Mouse (Mus musculus) G1E (cell line): ENCODE results near the gene Eomes. TPM values are rescaled to one million over a fixed set of nuclear protein-coding genes. Genes with fewer than 3 reads are reported as not detected.

Source experiments
- ATAC-seq: 2 replicates; pipeline ENCODE4 v1.8.0; 2016; ENCODE audit warnings: mild to moderate bottlenecking; ENCODE audit not compliant: insufficient number of reproducible peaks, poor library complexity, low FRiP score, severe bottlenecking; ENCODE audit errors: extremely low read depth
- DNase-seq: peaks from one replicate; pipeline ENCODE4 v3.0.0; 2012; ENCODE audit warnings: low spot score
- H3K27me3 ChIP-seq: 2 replicates; pipeline ENCODE4 v1.6.1; 2012; ENCODE audit warnings: mild to moderate bottlenecking, low read length, inconsistent platforms; ENCODE audit not compliant: insufficient read depth
- H3K36me3 ChIP-seq: replicated peaks from 2 replicates; pipeline ENCODE3; 2012; ENCODE audit warnings: mild to moderate bottlenecking, inconsistent platforms
- H3K4me1 ChIP-seq: 2 replicates; pipeline ENCODE4 v1.6.1; 2012; ENCODE audit warnings: low read depth, low read length, inconsistent platforms, mixed read lengths; ENCODE audit not compliant: insufficient read depth
- H3K4me3 ChIP-seq: 2 replicates; pipeline ENCODE4 v1.5.1; 2012; ENCODE audit warnings: low read depth, mild to moderate bottlenecking, inconsistent platforms, low read length, moderate library complexity, mixed read lengths
- H3K9me3 ChIP-seq: replicated peaks from 2 replicates; pipeline ENCODE4 v1.6.1; 2012; ENCODE audit warnings: inconsistent platforms
- CTCF ChIP-seq: IDR thresholded peaks from 2 replicates; pipeline ENCODE4 v1.5.1; 2012; ENCODE audit warnings: low read depth, low read length, inconsistent platforms, mixed read lengths
- GATA1 ChIP-seq: IDR thresholded peaks from 2 replicates; pipeline ENCODE4 v1.6.1; 2012; ENCODE audit warnings: borderline replicate concordance, low read length, inconsistent platforms, mixed read lengths
- GATA2 ChIP-seq: IDR thresholded peaks from 2 replicates; pipeline ENCODE4 v1.6.1; 2012; ENCODE audit warnings: low read depth, low read length, inconsistent platforms, borderline replicate concordance
- POLR2AphosphoS5 ChIP-seq: IDR thresholded peaks from 2 replicates; pipeline ENCODE4 v1.6.1; 2012; ENCODE audit warnings: low read depth, low read length, inconsistent platforms; ENCODE audit not compliant: insufficient replicate concordance
- TAL1 ChIP-seq: conservative IDR thresholded peaks from 2 replicates; pipeline ENCODE4 v1.6.1; 2012; ENCODE audit warnings: low read depth, low read length, inconsistent platforms, mixed read lengths
- polyA plus RNA-seq: library from polyadenylated mRNA; stranded (reverse); fragments of >175 nt; gene quantifications from 2 replicates; pipeline ENCODE4 v1.2.3, GENCODE M21; 2012
- total RNA-seq, 2 experiments: library from RNA; stranded (forward) in 1 of 2; stranded (reverse) in 1 of 2; fragments of 200-1000 nt in 1 of 2; fragments of >200 nt in 1 of 2; fragmentation: Nextera tagmentation in 1 of 2; gene quantifications; 2 replicates each; pipeline ENCODE4 v1.2.3; 2014 to 2017

Gene Eomes
- not detected in 2 replicates for total RNA-seq (2014; fragmentation: Nextera tagmentation)
- 0.05 TPM in 1 of 2 replicates, not detected in the other for total RNA-seq (2017)
- polyA plus RNA-seq, result not detected in 2 replicates

GRCm38 (mm10) chr9:118477961-118478360, at the start of gene Eomes:
Gene Eomes (plus strand): TSS chr9:118478212.
- no peaks in the 10 kb centered on the region for H3K36me3 ChIP-seq
- H3K9me3 ChIP-seq, result peaks cover 33% of the 10 kb centered on the region
- TF ChIP-seq CTCF, result no peak
- no peak for TF ChIP-seq TAL1
- TF ChIP-seq GATA2, result no peak
- no peak for TF ChIP-seq GATA1
- no peak for TF ChIP-seq POLR2AphosphoS5
- no peaks in the 10 kb centered on the region for H3K27me3 ChIP-seq
- ATAC-seq (no peak), DNase-seq (no peak)
- no peaks in the 10 kb centered on the region for H3K4me1 ChIP-seq
- no peak within 1 kb of the TSS; the same call in 1 of the 2 replicates for H3K4me3 ChIP-seq

GRCm38 (mm10) chr9:118444809-118445208, 33.2 kb upstream of the Eomes start:
- Histone ChIP-seq H3K36me3 (no peaks in the 10 kb centered on the region), H3K4me1 (no peaks in the 10 kb centered on the region), H3K9me3 (peaks cover 54% of the 10 kb centered on the region), H3K4me3 (no peak overlapping the region), H3K27me3 (no peaks in the 10 kb centered on the region)
- DNase-seq (no peak), ATAC-seq (no peak)
- TF ChIP-seq CTCF (no peak), TAL1 (no peak), GATA2 (no peak), POLR2AphosphoS5 (no peak)

GRCm38 (mm10) chr9:118449336-118449735, 28.7 kb upstream of the Eomes start:
- TF ChIP-seq CTCF, result no peak
- TF ChIP-seq GATA1, result no peak
- no peak for TF ChIP-seq TAL1
- TF ChIP-seq GATA2, result no peak
- no peak for TF ChIP-seq POLR2AphosphoS5
- DNase-seq (no peak), ATAC-seq (no peak)
- Histone ChIP-seq H3K4me1 (no peaks in the 10 kb centered on the region), H3K27me3 (no peaks in the 10 kb centered on the region), H3K4me3 (no peak overlapping the region), H3K36me3 (no peaks in the 10 kb centered on the region), H3K9me3 (peaks cover 33% of the 10 kb centered on the region)

GRCm38 (mm10) chr9:118453427-118453826, 24.6 kb upstream of the Eomes start:
- TF ChIP-seq CTCF, result no peak
- TF ChIP-seq GATA2, result no peak
- H3K9me3 ChIP-seq, result peaks cover 26% of the 10 kb centered on the region
- H3K4me3 ChIP-seq, result no peak overlapping the region
- ATAC-seq (no peak), DNase-seq (no peak)
- H3K4me1 ChIP-seq, result no peaks in the 10 kb centered on the region
- no peaks in the 10 kb centered on the region for H3K36me3 ChIP-seq
- no peaks in the 10 kb centered on the region for H3K27me3 ChIP-seq

GRCm38 (mm10) chr9:118455188-118455845, 22.7 kb upstream of the Eomes start:
- Histone ChIP-seq H3K4me1 (no peaks in the 10 kb centered on the region), H3K36me3 (no peaks in the 10 kb centered on the region), H3K4me3 (no peak overlapping the region), H3K9me3 (peaks cover 30% of the 10 kb centered on the region), H3K27me3 (no peaks in the 10 kb centered on the region)
- no peak for TF ChIP-seq POLR2AphosphoS5
- TF ChIP-seq GATA2, result no peak
- TF ChIP-seq CTCF, result no peak
- TF ChIP-seq GATA1, result no peak
- no peak for TF ChIP-seq TAL1
- ATAC-seq (no peak), DNase-seq (no peak)

GRCm38 (mm10) chr9:118456405-118456804, 21.6 kb upstream of the Eomes start:
- Histone ChIP-seq H3K36me3 (no peaks in the 10 kb centered on the region), H3K4me3 (no peak overlapping the region), H3K27me3 (no peaks in the 10 kb centered on the region), H3K4me1 (no peaks in the 10 kb centered on the region), H3K9me3 (peaks cover 36% of the 10 kb centered on the region)
- DNase-seq (no peak), ATAC-seq (no peak)
- no peak for TF ChIP-seq POLR2AphosphoS5
- no peak for TF ChIP-seq GATA1

- ATAC-seq (no peak), DNase-seq (no peak)
- Histone ChIP-seq H3K4me3 (no peak overlapping the region), H3K4me1 (no peaks in the 10 kb centered on the region), H3K9me3 (peaks cover 36% of the 10 kb centered on the region), H3K27me3 (no peaks in the 10 kb centered on the region), H3K36me3 (no peaks in the 10 kb centered on the region)
- TF ChIP-seq GATA2 (no peak), CTCF (no peak), GATA1 (no peak), POLR2AphosphoS5 (no peak), TAL1 (no peak)
These were observed 20.0 kb upstream of the Eomes start for GRCm38 (mm10) chr9:118458039-118458438.
